Mouse (Mus musculus): ENCODE measurements around the gene Kcna4. TPM values are rescaled to one million over a fixed set of nuclear protein-coding genes. Genes with fewer than 3 reads are reported as not detected.

The Kcna4 gene
- polyA plus RNA-seq (2015; fragmentation: Nextera tagmentation; extraction: Ambion mirVana), result 5.5 and 6.5 TPM in 2 replicates

DNA sequence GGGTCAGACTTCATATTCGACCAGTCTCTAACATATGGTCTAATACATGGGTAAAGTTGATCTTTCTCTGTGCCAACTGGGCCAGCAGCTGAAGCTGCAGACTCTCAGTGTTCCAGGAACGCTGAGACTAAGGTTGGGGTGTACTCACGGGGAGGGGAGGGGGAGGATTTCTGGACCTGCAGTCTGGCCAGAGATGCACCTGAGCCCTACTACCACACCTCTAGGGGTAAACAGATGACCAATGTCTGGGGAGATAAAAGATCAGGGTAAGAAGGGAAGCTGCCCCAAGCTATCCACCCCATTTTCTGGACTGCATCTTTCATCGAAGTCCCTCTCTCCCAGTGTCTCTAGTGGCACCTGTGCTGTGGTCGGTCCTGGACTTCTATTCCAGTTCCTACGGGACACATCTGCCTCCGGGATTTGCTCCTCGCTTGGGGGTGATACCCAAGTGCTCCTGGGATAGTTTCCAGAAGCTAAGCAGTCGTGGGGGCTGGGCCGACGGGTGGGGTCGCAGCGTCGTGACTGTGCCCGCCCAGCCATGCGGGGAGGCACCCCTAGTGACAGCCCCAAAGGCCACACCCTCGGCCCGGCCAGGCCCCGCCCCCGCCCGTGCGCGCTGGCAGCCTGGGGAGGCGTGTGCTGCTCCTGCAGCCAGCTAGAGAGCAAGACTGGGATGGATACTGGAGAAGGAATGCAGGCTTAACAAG, at the start of gene Kcna4:
Gene Kcna4 (plus strand): TSS at position 650 of the 707 bp plus-strand sequence.
- Histone ChIP-seq H3K36me3 (peaks cover 3% of the 10 kb centered on the region; the same call in 1 of the 2 replicates), H3K27ac (peak within 1 kb of the TSS; percentile 16; the same call in 1 of the 2 replicates), H3K4me2 (replicated peaks) (peak within 1 kb of the TSS; percentile 84), H3K27me3 (peaks cover 7% of the 10 kb centered on the region; the same call in 1 of the 2 replicates), H3K4me3 (replicated peaks) (peak within 1 kb of the TSS; percentile 61), H3K9ac (replicated peaks) (peak within 1 kb of the TSS; percentile 72), H3K4me1 (replicated peaks) (0 out of 2 replicates have a peak, but pooled peaks cover 7% of the 10 kb centered on the region), H3K9me3 (no peaks in the 10 kb centered on the region)
- WGBS, result 5% methylated on average over 24 of the region's 24 CpGs
- peak; percentile 97 for ATAC-seq

DNA sequence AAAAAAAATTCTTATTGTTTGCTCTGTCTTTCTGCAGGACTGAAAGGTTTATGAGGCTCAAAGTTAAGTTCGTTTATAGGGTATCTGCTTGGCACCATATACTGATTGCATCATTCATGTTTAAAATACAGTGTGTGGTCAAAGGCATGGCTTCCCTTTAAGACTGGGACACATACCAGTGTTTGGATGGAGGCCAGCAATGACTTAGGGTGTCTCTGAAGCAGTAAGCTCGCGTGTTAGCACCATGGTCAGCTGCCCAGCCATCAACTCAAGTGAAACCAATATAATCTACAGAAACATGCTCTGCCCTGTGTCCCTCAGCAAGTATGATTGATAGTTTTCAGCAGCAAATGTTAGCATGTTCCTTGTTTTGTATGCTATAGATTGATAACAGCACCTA, 32.3 kb upstream of the Kcna4 start:
- H3K27me3 ChIP-seq, result no peaks in the 10 kb centered on the region
- WGBS, result 85% methylated on average over 3 of the region's 3 CpGs
- no peaks in the 10 kb centered on the region for H3K36me3 ChIP-seq
- H3K4me1 ChIP-seq (replicated peaks), result no peaks in the 10 kb centered on the region
- no peak overlapping the region for H3K27ac ChIP-seq
- no peak overlapping the region for H3K9ac ChIP-seq (replicated peaks)
- H3K4me3 ChIP-seq (replicated peaks), result no peak overlapping the region
- ATAC-seq, result no peak
- H3K4me2 ChIP-seq (replicated peaks), result no peak overlapping the region
- no peaks in the 10 kb centered on the region for H3K9me3 ChIP-seq

DNA sequence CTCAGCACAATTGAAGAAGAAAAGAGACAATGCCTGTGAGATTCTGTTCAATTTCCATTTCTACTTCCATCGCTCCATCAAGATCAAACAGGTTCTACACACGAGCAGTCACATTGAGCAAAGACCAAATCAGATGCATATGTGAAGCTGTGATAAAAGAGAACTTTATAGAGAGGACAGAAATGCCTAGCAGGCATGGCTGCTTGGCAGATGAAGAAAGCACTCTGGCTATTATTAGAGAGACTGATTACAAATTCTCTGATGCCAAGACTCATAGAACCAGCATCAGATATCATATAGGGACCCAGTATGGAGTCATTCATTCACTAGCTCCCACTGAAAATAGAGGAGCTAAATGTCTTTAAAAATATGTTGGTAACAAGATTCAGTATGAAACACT, 24.2 kb upstream of the Kcna4 start:
- Histone ChIP-seq H3K4me1 (replicated peaks) (no peaks in the 10 kb centered on the region), H3K4me2 (replicated peaks) (no peak overlapping the region), H3K9ac (replicated peaks) (no peak overlapping the region), H3K27ac (no peak overlapping the region), H3K4me3 (replicated peaks) (no peak overlapping the region), H3K27me3 (no peaks in the 10 kb centered on the region), H3K9me3 (no peaks in the 10 kb centered on the region), H3K36me3 (no peaks in the 10 kb centered on the region)
- WGBS, result 55% methylated on average over 2 of the region's 2 CpGs
- no peak for ATAC-seq

DNA sequence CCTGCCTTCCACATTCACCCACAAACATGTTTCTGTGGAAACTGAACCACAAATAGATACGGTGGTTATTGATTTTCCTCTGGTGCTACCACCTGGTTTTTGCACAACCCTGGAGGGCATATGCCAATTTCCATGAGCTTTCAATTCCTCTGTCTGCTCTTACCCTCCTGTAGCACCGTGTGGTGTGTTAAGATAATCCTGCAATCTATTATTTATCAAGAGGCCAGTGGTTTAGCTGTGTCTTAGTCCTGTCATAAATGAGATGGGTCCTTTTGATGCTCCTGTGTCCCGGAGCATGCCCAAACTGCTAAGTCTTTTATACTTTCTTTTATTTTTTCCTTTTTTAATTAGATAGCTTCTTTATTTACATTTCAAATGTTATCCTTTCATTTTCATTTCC, 20.4 kb upstream of the Kcna4 start:
- ATAC-seq, result peak; percentile 83
- no peak overlapping the region for H3K9ac ChIP-seq (replicated peaks)

DNA sequence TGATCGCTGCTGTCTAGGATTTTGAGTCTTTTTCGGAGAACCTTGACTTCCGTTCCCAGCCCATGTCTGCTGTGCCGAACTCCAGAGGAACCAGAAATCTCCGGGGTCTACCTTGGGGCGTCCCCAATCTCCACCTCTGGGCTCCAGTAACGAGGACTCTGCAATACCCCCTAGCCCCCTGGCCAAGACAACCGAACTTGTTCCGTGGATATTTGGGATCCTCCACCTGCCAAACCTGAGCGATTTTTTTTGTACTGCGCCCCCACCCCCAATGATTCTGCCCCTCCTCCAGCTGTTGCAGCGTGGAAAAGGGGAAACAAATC, 219 bp downstream of the Kcna4 start:
- ATAC-seq, result peak; percentile 84
- Histone ChIP-seq H3K9ac (replicated peaks) (peak overlapping the region; percentile 72), H3K27ac (peak overlapping the region; percentile 16; the same call in 1 of the 2 replicates), H3K4me3 (replicated peaks) (peak overlapping the region; percentile 61), H3K27me3 (peaks cover 7% of the 10 kb centered on the region; the same call in 1 of the 2 replicates), H3K36me3 (peaks cover 3% of the 10 kb centered on the region; the same call in 1 of the 2 replicates), H3K4me2 (replicated peaks) (peak overlapping the region; percentile 84), H3K9me3 (no peaks in the 10 kb centered on the region), H3K4me1 (replicated peaks) (0 out of 2 replicates have a peak, but pooled peaks cover 7% of the 10 kb centered on the region)
- 0% methylated on average over 12 of the region's 12 CpGs for WGBS

More for the DNA sequence above, 20.4 kb upstream of the Kcna4 start:
- Histone ChIP-seq H3K4me1 (replicated peaks) (no peaks in the 10 kb centered on the region), H3K36me3 (no peaks in the 10 kb centered on the region), H3K4me3 (replicated peaks) (no peak overlapping the region), H3K4me2 (replicated peaks) (no peak overlapping the region), H3K9me3 (no peaks in the 10 kb centered on the region), H3K27ac (no peak overlapping the region), H3K27me3 (no peaks in the 10 kb centered on the region)
- WGBS, result 48% methylated on average over 3 of the region's 3 CpGs

DNA sequence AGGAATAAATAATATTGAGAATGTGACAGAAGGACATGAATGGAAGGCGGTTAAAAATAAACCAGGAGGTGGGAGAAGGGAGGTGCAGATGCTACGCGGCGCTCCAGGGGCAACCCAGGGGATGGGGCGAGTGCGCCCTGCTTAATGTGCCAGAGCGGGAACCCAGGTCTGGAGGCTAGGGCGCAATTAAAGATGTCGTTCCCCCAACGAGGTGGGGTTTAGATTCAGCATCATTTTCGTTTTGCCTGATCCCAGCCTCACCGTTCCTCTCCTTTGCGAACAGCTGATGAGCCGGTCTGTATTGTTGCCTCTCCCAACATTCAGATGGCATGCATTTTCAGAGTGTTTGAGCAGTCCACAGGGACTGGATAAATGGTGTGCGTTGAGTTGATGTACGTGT, 703 bp downstream of the Kcna4 start:
- 1% methylated on average over 16 of the region's 16 CpGs for WGBS
- peaks cover 7% of the 10 kb centered on the region; the same call in 1 of the 2 replicates for H3K27me3 ChIP-seq
- peak overlapping the region; percentile 72 for H3K9ac ChIP-seq (replicated peaks)
- peak overlapping the region; percentile 61 for H3K4me3 ChIP-seq (replicated peaks)
- H3K4me2 ChIP-seq (replicated peaks), result peak overlapping the region; percentile 84
- 0 out of 2 replicates have a peak, but pooled peaks cover 7% of the 10 kb centered on the region for H3K4me1 ChIP-seq (replicated peaks)
- H3K27ac ChIP-seq, result 0 out of 2 replicates have a peak overlapping the region, but pooled peaks have one; percentile 16
- no peaks in the 10 kb centered on the region for H3K9me3 ChIP-seq
- peaks cover 3% of the 10 kb centered on the region; the same call in 1 of the 2 replicates for H3K36me3 ChIP-seq
- ATAC-seq, result peak; percentile 48

DNA sequence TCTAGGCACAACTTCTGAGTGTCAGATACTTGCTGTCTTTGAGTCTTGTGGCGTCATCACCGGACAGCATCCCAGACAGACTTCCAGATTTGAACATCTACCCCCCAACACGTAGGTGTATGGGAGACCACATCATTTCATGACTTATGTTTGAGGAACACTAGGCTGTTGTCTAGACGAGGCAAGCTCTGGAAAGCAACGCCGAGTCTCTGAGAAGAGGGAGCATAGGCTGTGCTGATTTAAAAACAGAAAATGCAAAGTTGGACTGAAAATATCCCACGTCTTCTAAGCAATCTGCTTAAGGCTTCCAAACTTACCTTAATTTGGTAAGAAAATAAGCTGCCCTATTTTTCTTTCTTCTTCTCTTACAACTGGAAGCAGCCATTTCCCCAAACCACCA, 4.1 kb downstream of the Kcna4 start:
- ATAC-seq, result no peak
- peaks cover 3% of the 10 kb centered on the region; the same call in 1 of the 2 replicates for H3K36me3 ChIP-seq
- H3K27me3 ChIP-seq, result no peaks in the 10 kb centered on the region
- no peak overlapping the region for H3K4me3 ChIP-seq (replicated peaks)
- H3K4me1 ChIP-seq (replicated peaks), result 0 out of 2 replicates have a peak, but pooled peaks cover 7% of the 10 kb centered on the region
- no peak overlapping the region for H3K27ac ChIP-seq
- WGBS, result 93% methylated on average over 7 of the region's 7 CpGs
- no peaks in the 10 kb centered on the region for H3K9me3 ChIP-seq
- H3K4me2 ChIP-seq (replicated peaks), result no peak overlapping the region
- H3K9ac ChIP-seq (replicated peaks), result no peak overlapping the region

DNA sequence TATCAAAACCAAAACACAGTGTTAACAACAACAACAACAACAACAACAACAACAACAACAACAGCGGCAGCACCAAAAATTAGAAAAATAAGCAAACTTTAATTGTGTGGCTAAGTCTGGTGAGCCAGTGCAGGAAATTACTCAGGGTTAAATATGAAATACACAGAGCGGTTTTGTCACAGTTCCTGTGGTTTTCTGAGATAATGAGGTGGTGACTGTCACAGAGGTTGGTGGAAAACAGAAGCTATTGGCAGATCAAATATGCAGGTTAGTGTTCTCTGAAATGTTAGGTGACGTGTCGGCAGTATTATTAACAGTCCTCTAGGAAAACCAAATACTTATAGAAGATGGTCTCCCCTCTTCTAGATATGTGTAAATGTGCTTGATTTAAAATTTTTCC, 11.4 kb downstream of the Kcna4 start:
- H3K36me3 ChIP-seq, result no peaks in the 10 kb centered on the region
- H3K4me3 ChIP-seq (replicated peaks), result no peak overlapping the region
- no peak for ATAC-seq
- no peaks in the 10 kb centered on the region for H3K9me3 ChIP-seq
- WGBS, result 92% methylated on average over 4 of the region's 4 CpGs
- H3K27me3 ChIP-seq, result no peaks in the 10 kb centered on the region
- H3K9ac ChIP-seq (replicated peaks), result no peak overlapping the region
- peaks cover 5% of the 10 kb centered on the region; the same call in 1 of the 2 replicates for H3K4me1 ChIP-seq (replicated peaks)
- H3K4me2 ChIP-seq (replicated peaks), result no peak overlapping the region
- no peak overlapping the region for H3K27ac ChIP-seq

DNA sequence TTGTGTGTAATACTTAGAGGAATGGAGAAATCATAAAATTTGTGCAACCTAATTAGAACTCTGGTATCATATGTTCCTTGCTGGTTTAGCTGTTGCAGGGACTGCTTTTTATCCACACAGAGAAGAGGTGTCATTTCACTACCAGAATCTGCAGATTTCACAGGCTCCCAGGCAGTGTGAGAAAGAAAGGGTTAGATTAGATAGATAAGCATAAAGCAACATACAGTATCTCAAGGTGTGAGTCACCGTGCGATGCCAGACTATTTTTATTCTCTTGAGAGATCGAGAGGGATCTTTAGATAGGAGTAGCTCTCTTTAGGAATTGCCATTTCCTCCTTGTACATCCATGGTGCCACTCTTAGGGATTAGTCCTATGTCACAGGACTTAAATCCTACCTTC, 14.3 kb downstream of the Kcna4 start:
- Histone ChIP-seq H3K36me3 (no peaks in the 10 kb centered on the region), H3K9ac (replicated peaks) (no peak overlapping the region), H3K9me3 (no peaks in the 10 kb centered on the region), H3K27ac (no peak overlapping the region), H3K4me2 (replicated peaks) (no peak overlapping the region), H3K27me3 (no peaks in the 10 kb centered on the region), H3K4me1 (replicated peaks) (peaks cover 5% of the 10 kb centered on the region; the same call in 1 of the 2 replicates), H3K4me3 (replicated peaks) (no peak overlapping the region)
- WGBS, result 86% methylated on average over 3 of the region's 3 CpGs
- ATAC-seq, result no peak

DNA sequence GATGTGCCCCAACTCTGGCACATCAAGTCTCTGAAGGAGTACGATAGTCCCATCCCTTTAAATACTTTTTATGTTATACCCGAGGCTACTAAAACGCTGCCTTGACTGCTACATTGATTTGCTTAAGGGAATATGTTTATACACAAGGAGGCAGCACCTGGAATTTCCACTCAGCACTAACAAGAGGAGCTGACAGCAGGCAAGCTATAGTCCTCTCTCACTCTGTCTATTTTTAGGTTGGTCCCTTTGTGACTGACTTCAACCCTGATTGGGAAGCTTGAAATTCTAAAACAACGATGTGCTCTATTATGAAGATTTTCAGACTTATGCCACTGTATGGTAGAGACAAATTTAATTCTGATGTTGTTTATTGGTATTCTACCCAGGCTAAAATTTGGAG, 15.6 kb downstream of the Kcna4 start:
- Histone ChIP-seq H3K36me3 (no peaks in the 10 kb centered on the region), H3K9me3 (no peaks in the 10 kb centered on the region), H3K27ac (no peak overlapping the region), H3K4me1 (replicated peaks) (peaks cover 5% of the 10 kb centered on the region; the same call in 1 of the 2 replicates), H3K4me2 (replicated peaks) (no peak overlapping the region), H3K9ac (replicated peaks) (no peak overlapping the region), H3K27me3 (no peaks in the 10 kb centered on the region), H3K4me3 (replicated peaks) (no peak overlapping the region)
- WGBS, result 81% methylated on average over 4 of the region's 4 CpGs
- ATAC-seq, result no peak

DNA sequence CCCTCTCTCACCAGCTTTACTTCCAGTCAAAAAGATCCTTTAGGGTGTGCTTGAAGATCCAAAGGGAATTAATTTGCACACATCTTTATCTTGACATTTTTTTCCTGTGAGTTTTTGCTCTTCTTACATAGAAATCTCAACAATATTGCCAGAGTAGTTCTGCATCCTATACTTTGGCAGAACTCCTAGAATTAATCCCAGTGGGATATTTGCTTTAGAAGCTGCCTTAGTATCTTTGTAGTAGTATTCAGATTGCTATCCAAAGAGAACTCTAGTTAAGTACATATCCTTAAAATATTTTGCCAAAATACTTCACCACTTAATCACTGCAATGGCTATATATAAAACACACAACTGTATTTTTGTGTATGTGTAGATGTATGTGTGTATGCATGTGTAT, 28.2 kb downstream of the Kcna4 start:
- H3K36me3 ChIP-seq, result no peaks in the 10 kb centered on the region
- H3K4me2 ChIP-seq (replicated peaks), result no peak overlapping the region
- ATAC-seq, result no peak
- H3K27ac ChIP-seq, result no peak overlapping the region
- no peaks in the 10 kb centered on the region for H3K9me3 ChIP-seq
- H3K27me3 ChIP-seq, result no peaks in the 10 kb centered on the region
- no peak overlapping the region for H3K9ac ChIP-seq (replicated peaks)
- no peaks in the 10 kb centered on the region for H3K4me1 ChIP-seq (replicated peaks)
- no peak overlapping the region for H3K4me3 ChIP-seq (replicated peaks)

DNA sequence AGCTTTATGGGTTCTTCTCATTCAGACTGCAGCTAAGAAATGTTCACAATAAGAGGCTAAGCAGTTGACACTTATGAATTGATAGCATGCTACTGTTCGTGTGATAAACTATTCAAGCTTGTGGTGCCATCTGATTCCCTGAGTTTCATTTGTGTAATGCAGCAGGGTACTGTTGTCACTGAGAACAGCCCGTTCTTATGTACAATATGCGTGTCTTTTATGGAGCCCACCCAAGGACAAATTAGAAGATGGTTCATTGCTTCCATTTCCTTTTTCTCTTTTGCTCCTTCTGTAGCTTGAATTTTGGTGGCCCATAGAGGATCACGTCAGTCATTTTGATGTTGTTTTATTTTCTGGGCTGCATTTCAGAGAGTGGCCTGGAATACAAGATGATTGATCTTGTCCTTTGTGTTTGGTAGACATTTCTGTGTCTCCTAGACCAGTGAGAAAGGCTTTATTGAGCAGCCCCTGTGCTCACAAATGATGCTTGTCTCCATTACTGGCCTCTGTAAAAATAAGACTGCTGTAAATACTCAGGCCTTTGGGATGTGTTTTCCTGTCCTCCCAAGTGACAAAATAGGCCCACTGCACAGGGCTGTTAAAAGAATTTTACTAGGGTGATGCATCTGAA, 31.3 kb downstream of the Kcna4 start:
- Histone ChIP-seq H3K4me2 (replicated peaks) (no peak overlapping the region), H3K36me3 (no peaks in the 10 kb centered on the region), H3K9me3 (no peaks in the 10 kb centered on the region), H3K27ac (no peak overlapping the region), H3K4me3 (replicated peaks) (no peak overlapping the region), H3K4me1 (replicated peaks) (no peaks in the 10 kb centered on the region), H3K9ac (replicated peaks) (no peak overlapping the region), H3K27me3 (no peaks in the 10 kb centered on the region)
- ATAC-seq, result no peak
- WGBS, result 59% methylated on average over 4 of the region's 4 CpGs

All from midbrain, embryonic 13.5 days (tissue).